Mouse (Mus musculus) neutrophil, adult 65 days (primary cell): Measurements from ENCODE around the gene Gm14412. TPM values are rescaled to one million over a fixed set of nuclear protein-coding genes. Genes with fewer than 3 reads are reported as not detected.

ENCODE experiments used
- total RNA-seq: library from RNA; stranded (reverse); gene quantifications from 2 replicates; pipeline ENCODE4 v1.2.4, GENCODE M21; 2023

The Gm14412 gene
- not detected in 2 replicates for total RNA-seq

DNA sequence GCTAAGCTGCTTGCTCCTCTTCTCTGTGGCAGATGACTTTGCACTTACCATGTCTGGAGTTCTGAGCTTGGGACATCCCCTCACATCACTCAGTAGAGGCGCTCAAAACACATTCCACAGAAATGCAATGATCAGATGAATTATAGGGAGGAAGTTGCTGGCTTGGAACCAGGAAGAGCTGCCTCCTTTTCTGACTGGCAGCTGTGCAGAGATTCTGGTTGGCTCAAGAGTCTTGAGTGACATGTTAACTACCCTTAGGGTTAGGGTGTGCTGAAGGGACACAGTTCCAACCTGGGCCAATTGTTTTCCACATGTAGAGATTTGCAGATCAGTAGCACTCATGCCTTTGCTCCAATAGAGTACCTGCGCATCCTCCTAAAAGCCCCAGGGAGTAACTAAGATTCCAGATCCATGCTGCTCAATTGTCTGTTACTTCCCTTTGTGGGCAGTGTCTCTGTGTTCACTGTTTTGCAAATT, at the start of gene Gm14412:
Gm14412 (minus strand) TSS at position 51 of the 477 bp plus-strand sequence.

DNA sequence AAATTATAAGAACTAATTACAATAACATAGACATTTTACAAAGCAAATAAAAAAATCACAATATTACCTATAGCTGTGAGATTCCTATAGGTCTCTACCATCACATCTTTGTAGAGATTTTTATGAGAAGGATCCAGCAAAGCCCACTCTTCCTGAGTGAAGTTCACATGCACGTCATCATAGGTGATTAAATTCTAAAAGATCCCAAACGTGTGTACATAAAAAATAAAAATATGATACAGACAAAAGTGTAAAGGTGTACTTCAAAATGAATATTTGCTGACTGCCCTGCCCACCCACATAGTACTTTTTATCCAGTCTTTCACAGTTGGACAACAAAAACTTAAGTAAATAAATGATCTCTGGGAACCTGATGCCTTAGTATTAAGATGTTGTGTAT, 57.2 kb downstream of the Gm14412 start, which contains the start of gene Gm14409:
Gm14409 (minus strand) TSS at position 101 of the 400 bp plus-strand sequence.

Other genes with a start within 250 kb of the Gm14412 start
- not detected in 2 replicates for gene Gm14401, start 250.0 kb downstream of the Gm14412 start, total RNA-seq
- gene Gm14410, start 117.9 kb downstream of the Gm14412 start, total RNA-seq: 0.61 and 3.3 TPM in 2 replicates
- not detected in 2 replicates for gene Gm14409, start 57.3 kb downstream of the Gm14412 start, total RNA-seq
- gene Gm14418, start 74.0 kb upstream of the Gm14412 start, total RNA-seq: 0.79 TPM in 1 of 2 replicates, not detected in the other
- gene Zfp970, start 140.4 kb upstream of the Gm14412 start, total RNA-seq: 0.73 and 1.5 TPM in 2 replicates
- 1.1 and 1.5 TPM in 2 replicates for gene Gm14403, start 173.9 kb upstream of the Gm14412 start, total RNA-seq